Mouse (Mus musculus) thymus, postnatal 0 days (tissue): ENCODE results near the gene Chadl. TPM values are rescaled to one million over a fixed set of nuclear protein-coding genes. Genes with fewer than 3 reads are reported as not detected.

ENCODE experiments used
- polyA plus RNA-seq: library from polyadenylated mRNA; unstranded; fragments of >200 nt; fragmentation: Nextera tagmentation; extraction: Ambion mirVana; gene quantifications from 2 replicates; pipeline ENCODE4 v1.2.1, GENCODE M21; 2015

Gene Chadl
- polyA plus RNA-seq, 1 experiment from 2014 or later = 0.31 TPM

Other genes starting within 250 kb of the Chadl start
- 650 and 668 TPM in 2 replicates for gene Rbx1, start 231.0 kb downstream of the Chadl start, polyA plus RNA-seq
- gene Ep300, start 111.9 kb downstream of the Chadl start, polyA plus RNA-seq = 9.5 and 11.7 TPM in 2 replicates
- gene L3mbtl2, start 33.4 kb downstream of the Chadl start, polyA plus RNA-seq = 28.3 and 29.9 TPM in 2 replicates
- 14.5 and 17.6 TPM in 2 replicates for gene Zc3h7b, start 47.8 kb upstream of the Chadl start, polyA plus RNA-seq
- gene Rangap1, start 48.2 kb upstream of the Chadl start, polyA plus RNA-seq = 67.1 and 71.0 TPM in 2 replicates
- gene Tef, start 105.1 kb upstream of the Chadl start, polyA plus RNA-seq = 12.3 and 14.8 TPM in 2 replicates
- 28.8 TPM in 2 replicates for gene Tob2, start 161.5 kb upstream of the Chadl start, polyA plus RNA-seq
- 154 and 161 TPM in 2 replicates for gene Phf5a, start 174.6 kb upstream of the Chadl start, polyA plus RNA-seq
- gene Aco2, start 175.0 kb upstream of the Chadl start, polyA plus RNA-seq = 126 and 136 TPM in 2 replicates
- gene Polr3h, start 229.0 kb upstream of the Chadl start, polyA plus RNA-seq = 81.8 and 84.1 TPM in 2 replicates
- gene Csdc2, start 239.5 kb upstream of the Chadl start, polyA plus RNA-seq = 0.62 and 0.88 TPM in 2 replicates